Mouse (Mus musculus) intestine, postnatal 0 days (tissue): ENCODE data around the gene Atf7ip2. TPM values are rescaled to one million over a fixed set of nuclear protein-coding genes. Genes with fewer than 3 reads are reported as not detected.
A peak's percentile ranks its signal among the peaks of the same experiment; 100 is the strongest.
"Not testable (repeated sequence)": the region's sequence is repeated elsewhere in the genome, so short reads cannot be mapped to it uniquely, and the experiment has no call there.

Source experiments
- ATAC-seq: fragments of 200-750 bp; cut with Nextera tagmentation; 2 replicates; pipeline ENCODE4 v1.8.0; 2017; ENCODE audit warnings: mild to moderate bottlenecking, moderate TSS enrichment, moderate library complexity
- H3K27ac ChIP-seq: fragments of 300-500 bp; sonication (generic); 2 replicates; pipeline ENCODE4 v1.5.1; 2014; ENCODE audit warnings: mild to moderate bottlenecking, low read depth, low read length, moderate library complexity
- H3K27me3 ChIP-seq: fragments of 300-500 bp; sonication (generic); replicated peaks from 2 replicates; pipeline ENCODE4 v1.6.1; 2014; ENCODE audit warnings: low read length, mixed read lengths; ENCODE audit not compliant: control insufficient read depth, insufficient read depth
- H3K36me3 ChIP-seq: fragments of 300-500 bp; sonication (generic); 2 replicates; pipeline ENCODE4 v1.6.1; 2014; ENCODE audit warnings: mild to moderate bottlenecking, moderate library complexity; ENCODE audit not compliant: control insufficient read depth, insufficient read depth
- H3K4me1 ChIP-seq: fragments of 300-500 bp; sonication (generic); replicated peaks from 2 replicates; pipeline ENCODE4 v1.6.1; 2014; ENCODE audit warnings: antibody characterized with exemption, low read length, mixed read lengths; ENCODE audit not compliant: control insufficient read depth, insufficient read depth
- H3K4me2 ChIP-seq: fragments of 300-500 bp; sonication (generic); replicated peaks from 2 replicates; pipeline ENCODE4 v1.6.1; 2014; ENCODE audit warnings: low read depth, mild to moderate bottlenecking, moderate library complexity
- H3K4me3 ChIP-seq: fragments of 300-500 bp; sonication (generic); 2 replicates; pipeline ENCODE4 v1.5.1; 2014; ENCODE audit warnings: low read depth, low read length
- H3K9ac ChIP-seq: fragments of 300-500 bp; sonication (generic); 2 replicates; pipeline ENCODE4 v1.6.1; 2014; ENCODE audit warnings: mild to moderate bottlenecking, low read depth, low read length
- H3K9me3 ChIP-seq: fragments of 300-500 bp; sonication (generic); 2 replicates; pipeline ENCODE4 v1.6.1; 2016; ENCODE audit warnings: mixed run types; ENCODE audit not compliant: control insufficient read depth
- CTCF ChIP-seq: sonication (generic); IDR thresholded peaks from 2 replicates; pipeline ENCODE4 v1.5.1; 2016; ENCODE audit warnings: low read depth, mild to moderate bottlenecking, control low read depth, antibody characterized with exemption, moderate library complexity
- WGBS: fragments of 180-500 bp; shearing (Covaris S2); extraction: QIAGEN DNeasy Blood & Tissue Kit; methylation state at CpG from one replicate; pipeline ENCODE4 v1.1.7; 2014; 5-methylcytosine and 5-hydroxymethylcytosine counted together
- polyA plus RNA-seq: library from polyadenylated mRNA; unstranded; fragments of >200 nt; fragmentation: Nextera tagmentation; extraction: Ambion mirVana; gene quantifications from 2 replicates; pipeline ENCODE4 v1.2.1, GENCODE M21; 2015

Gene Atf7ip2
- polyA plus RNA-seq, 1 experiment from 2014 or later = 0.18 TPM

- Histone ChIP-seq H3K4me1 (no peaks in the 10 kb centered on the region), H3K27ac (no peak overlapping the region), H3K9ac (no peak overlapping the region), H3K4me2 (no peak overlapping the region), H3K4me3 (no peak overlapping the region), H3K36me3 (no peaks in the 10 kb centered on the region), H3K9me3 (no peaks in the 10 kb centered on the region), H3K27me3 (no peaks in the 10 kb centered on the region)
- ATAC-seq = no peak
- 60% methylated on average over 1 of the region's 1 CpGs for WGBS
- no peak for TF ChIP-seq CTCF
These were observed 61.5 kb downstream of the Atf7ip2 start for GRCm38 (mm10) chr16:10253993-10254392.

GRCm38 (mm10) chr16:10272256-10272655 is 79.7 kb downstream of the Atf7ip2 start:
- Histone ChIP-seq H3K9me3 (no peaks in the 10 kb centered on the region), H3K4me3 (no peak overlapping the region), H3K36me3 (no peaks in the 10 kb centered on the region), H3K27me3 (no peaks in the 10 kb centered on the region), H3K4me2 (no peak overlapping the region), H3K9ac (no peak overlapping the region), H3K27ac (no peak overlapping the region), H3K4me1 (no peaks in the 10 kb centered on the region)
- 17% methylated on average over 3 of the region's 3 CpGs for WGBS
- ATAC-seq = 0 out of 2 replicates have a peak, but pooled peaks have one; percentile 25
- peak; percentile 80 for TF ChIP-seq CTCF

GRCm38 (mm10) chr16:10274465-10274864 is 82.0 kb downstream of the Atf7ip2 start:
- Histone ChIP-seq H3K36me3 (no peaks in the 10 kb centered on the region), H3K4me3 (no peak overlapping the region), H3K27me3 (no peaks in the 10 kb centered on the region), H3K9ac (no peak overlapping the region), H3K27ac (no peak overlapping the region), H3K4me1 (no peaks in the 10 kb centered on the region), H3K4me2 (no peak overlapping the region), H3K9me3 (no peaks in the 10 kb centered on the region)
- peak; percentile 60 for TF ChIP-seq CTCF
- no peak for ATAC-seq
- WGBS = 69% methylated on average over 4 of the region's 4 CpGs

- H3K9me3 ChIP-seq, H3K27me3 ChIP-seq, H3K4me1 ChIP-seq, H3K4me3 ChIP-seq, H3K9ac ChIP-seq, H3K36me3 ChIP-seq, H3K27ac ChIP-seq, H3K4me2 ChIP-seq: not testable (repeated sequence)
- ATAC-seq = peak; percentile 58
- WGBS = 71% methylated on average over 5 of the region's 5 CpGs
These were observed 84.3 kb downstream of the Atf7ip2 start for GRCm38 (mm10) chr16:10276778-10277177.

GRCm38 (mm10) chr16:10280286-10280951 is 87.9 kb downstream of the Atf7ip2 start:
- H3K4me3 ChIP-seq = no peak overlapping the region
- H3K4me1 ChIP-seq = no peaks in the 10 kb centered on the region
- no peaks in the 10 kb centered on the region for H3K9me3 ChIP-seq
- peak; percentile 95 for TF ChIP-seq CTCF
- no peaks in the 10 kb centered on the region for H3K36me3 ChIP-seq
- 44% methylated on average over 12 of the region's 12 CpGs for WGBS
- ATAC-seq = no peak; the same call in 1 of the 2 replicates
- H3K27me3 ChIP-seq = no peaks in the 10 kb centered on the region
- no peak overlapping the region for H3K4me2 ChIP-seq
- H3K27ac ChIP-seq = no peak overlapping the region
- H3K9ac ChIP-seq = no peak overlapping the region

GRCm38 (mm10) chr16:10281890-10282289 is 89.4 kb downstream of the Atf7ip2 start:
- H3K36me3 ChIP-seq = no peaks in the 10 kb centered on the region
- TF ChIP-seq CTCF = no peak

More at GRCm38 (mm10) chr16:10281890-10282289, 89.4 kb downstream of the Atf7ip2 start:
- H3K4me1 ChIP-seq = no peaks in the 10 kb centered on the region
- H3K4me3 ChIP-seq = no peak overlapping the region
- H3K4me2 ChIP-seq = no peak overlapping the region
- no peaks in the 10 kb centered on the region for H3K27me3 ChIP-seq
- no peak overlapping the region for H3K27ac ChIP-seq
- ATAC-seq = no peak
- 77% methylated on average over 3 of the region's 3 CpGs for WGBS
- H3K9ac ChIP-seq = no peak overlapping the region
- H3K9me3 ChIP-seq = no peaks in the 10 kb centered on the region
